Mouse (Mus musculus) heart, adult 2 months (tissue): ENCODE data around the gene Tnfsf18. TPM values are rescaled to one million over a fixed set of nuclear protein-coding genes. Genes with fewer than 3 reads are reported as not detected.

Experiments
- DNase-seq, 2 experiments: peaks; one replicate each; pipeline ENCODE4 v3.0.0; 2021
- H3K27ac ChIP-seq: fragments of 200-600 bp; 2 replicates; pipeline ENCODE4 v1.8.1; 2022
- H3K27me3 ChIP-seq: fragments of 200-500 bp; 2 replicates; pipeline ENCODE4 v1.6.1; 2012; ENCODE audit warnings: mild to moderate bottlenecking, low read length, inconsistent platforms, mixed read lengths; ENCODE audit not compliant: control insufficient read depth, insufficient read depth
- H3K36me3 ChIP-seq: fragments of 200-500 bp; 2 replicates; pipeline ENCODE4 v1.6.1; 2012; ENCODE audit warnings: low read length, inconsistent platforms; ENCODE audit not compliant: control insufficient read depth, insufficient read depth
- H3K4me1 ChIP-seq: fragments of 200-500 bp; 2 replicates; pipeline ENCODE4 v1.6.1; 2011; ENCODE audit warnings: low read length; ENCODE audit not compliant: control insufficient read depth, insufficient read depth
- H3K4me3 ChIP-seq: fragments of 200-600 bp; 2 replicates; pipeline ENCODE4 v1.8.1; 2022
- H3K79me2 ChIP-seq: fragments of 200-500 bp; replicated peaks from 2 replicates; pipeline ENCODE4 v1.6.1; 2012; ENCODE audit warnings: mild to moderate bottlenecking, inconsistent platforms, low read length, moderate library complexity, mixed read lengths; ENCODE audit not compliant: control insufficient read depth, insufficient read depth
- H3K9ac ChIP-seq: fragments of 200-500 bp; 2 replicates; pipeline ENCODE4 v1.6.1; 2012; ENCODE audit warnings: low read depth, mild to moderate bottlenecking, control low read depth, inconsistent platforms, low read length, mixed read lengths
- CTCF ChIP-seq: fragments of 200-600 bp; IDR thresholded peaks from 2 replicates; pipeline ENCODE4 v1.8.1; 2022; ENCODE audit warnings: antibody characterized with exemption, mild to moderate bottlenecking, moderate library complexity
- EP300 ChIP-seq: fragments of 200-500 bp; IDR thresholded peaks from 2 replicates; pipeline ENCODE4 v1.6.1; 2011; ENCODE audit warnings: low read depth, low read length, control low read depth; ENCODE audit not compliant: insufficient read depth
- POLR2A ChIP-seq: fragments of 200-500 bp; IDR thresholded peaks from 2 replicates; pipeline ENCODE4 v1.6.1; 2011; ENCODE audit warnings: mild to moderate bottlenecking, low read depth, low read length, control low read depth; ENCODE audit not compliant: insufficient read depth
- WGBS: fragments of 180-500 bp; shearing (Covaris S2); methylation state at CpG from one replicate; pipeline ENCODE4 v1.1.7; 2018; 5-methylcytosine and 5-hydroxymethylcytosine counted together
- intact Hi-C: fragments of 180-260 bp; cut with DNase I; formaldehyde crosslinking; loops from one replicate; pipeline ENCODE4 v1.15.1; 2025
- polyA plus RNA-seq: library from polyadenylated mRNA; depleted of rRNA; stranded (reverse); fragments of >200 nt; gene quantifications from 2 replicates; pipeline ENCODE4 v1.2.3, GENCODE M21; 2012
- total RNA-seq, 2 experiments: library from RNA; stranded (reverse); gene quantifications; 2 replicates each; pipeline ENCODE4 v1.2.3; 2021

The Tnfsf18 gene
- total and polyA plus RNA-seq, 3 experiments: 0.10 to 0.18 TPM; not detected in 1

GRCm38 (mm10) chr1:161500811-161501146 lies 6.3 kb downstream of the Tnfsf18 start:
- Histone ChIP-seq H3K36me3 (peaks cover 5% of the 10 kb centered on the region; the same call in 1 of the 2 replicates), H3K4me1 (peaks cover 3% of the 10 kb centered on the region), H3K27me3 (no peaks in the 10 kb centered on the region), H3K4me3 (no peak overlapping the region), H3K27ac (no peak overlapping the region), H3K79me2 (no peaks in the 10 kb centered on the region), H3K9ac (no peak overlapping the region)
- TF ChIP-seq POLR2A: no peak
- no peak for TF ChIP-seq CTCF
- TF ChIP-seq EP300: no peak
- no peak for DNase-seq
- WGBS: 80% methylated on average over 4 of the region's 4 CpGs
- intact Hi-C loops: no loop called here

DNA sequence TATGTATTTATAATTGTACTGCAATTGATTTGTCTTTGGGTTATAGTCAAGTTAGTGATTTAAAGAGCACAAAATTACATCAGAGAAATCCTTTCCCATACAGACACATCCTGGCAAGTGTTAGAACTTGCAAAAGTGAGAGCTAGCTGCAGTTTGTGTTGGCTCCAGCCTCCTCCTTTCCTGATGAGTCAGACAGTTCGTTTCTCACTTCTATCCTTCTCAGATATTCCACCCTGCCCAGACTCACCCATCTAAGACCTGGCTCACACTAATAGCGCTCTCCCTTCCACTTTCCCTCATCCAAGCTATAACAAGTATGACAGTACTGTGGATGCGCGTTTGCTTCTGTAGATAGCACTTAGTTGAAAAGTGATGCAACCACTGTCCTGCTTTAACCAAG lies 11.9 kb downstream of the Tnfsf18 start:
- Histone ChIP-seq H3K4me3 (no peak overlapping the region), H3K36me3 (peaks cover 14% of the 10 kb centered on the region), H3K9ac (no peak overlapping the region), H3K27ac (no peak overlapping the region), H3K27me3 (no peaks in the 10 kb centered on the region), H3K79me2 (no peaks in the 10 kb centered on the region), H3K4me1 (peaks cover 7% of the 10 kb centered on the region)
- TF ChIP-seq CTCF: no peak
- no peak for TF ChIP-seq EP300
- no peak for TF ChIP-seq POLR2A
- DNase-seq: no peak
- intact Hi-C loops: loop anchor here (1.0 to 5.0 kb wide), 2 partner anchors 10 to 104 kb away; no protein-coding TSS in a partner anchor
- 72% methylated on average over 4 of the region's 4 CpGs for WGBS

DNA sequence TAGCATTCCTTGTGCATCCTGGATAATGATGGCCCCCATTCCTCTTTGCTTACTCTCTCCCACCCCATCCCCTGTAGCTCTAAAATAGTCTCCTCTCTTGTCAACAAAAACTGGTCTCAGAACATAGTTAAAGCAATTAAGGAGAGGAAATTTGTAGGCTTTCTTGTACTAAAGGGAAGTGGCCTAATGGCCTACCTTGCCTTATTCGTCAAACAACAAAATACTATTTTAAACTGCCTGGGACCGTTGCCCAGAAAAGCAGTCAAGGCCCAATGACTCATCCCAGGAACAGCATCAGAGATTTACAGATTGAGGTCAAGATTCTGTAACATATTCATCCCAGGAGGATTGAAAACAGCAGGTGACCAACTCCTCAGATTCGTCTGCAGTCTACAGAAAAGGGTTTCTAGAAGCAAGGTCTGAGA lies 13.2 kb downstream of the Tnfsf18 start:
- H3K4me1 ChIP-seq: peaks cover 7% of the 10 kb centered on the region
- DNase-seq: peak; percentile 49 to 71
- intact Hi-C loops: loop anchor here (5.0 kb wide), 1 partner anchor 105 kb away; no protein-coding TSS in a partner anchor
- no peaks in the 10 kb centered on the region for H3K79me2 ChIP-seq
- H3K4me3 ChIP-seq: no peak overlapping the region
- 10% methylated on average over 3 of the region's 3 CpGs for WGBS
- no peaks in the 10 kb centered on the region for H3K27me3 ChIP-seq
- H3K27ac ChIP-seq: peak overlapping the region; percentile 84
- H3K36me3 ChIP-seq: peaks cover 14% of the 10 kb centered on the region
- no peak overlapping the region for H3K9ac ChIP-seq
- no peak for TF ChIP-seq EP300
- TF ChIP-seq CTCF: no peak
- no peak for TF ChIP-seq POLR2A

GRCm38 (mm10) chr1:161517355-161517754 lies 22.9 kb downstream of the Tnfsf18 start:
- WGBS: 77% methylated on average over 3 of the region's 3 CpGs

DNA sequence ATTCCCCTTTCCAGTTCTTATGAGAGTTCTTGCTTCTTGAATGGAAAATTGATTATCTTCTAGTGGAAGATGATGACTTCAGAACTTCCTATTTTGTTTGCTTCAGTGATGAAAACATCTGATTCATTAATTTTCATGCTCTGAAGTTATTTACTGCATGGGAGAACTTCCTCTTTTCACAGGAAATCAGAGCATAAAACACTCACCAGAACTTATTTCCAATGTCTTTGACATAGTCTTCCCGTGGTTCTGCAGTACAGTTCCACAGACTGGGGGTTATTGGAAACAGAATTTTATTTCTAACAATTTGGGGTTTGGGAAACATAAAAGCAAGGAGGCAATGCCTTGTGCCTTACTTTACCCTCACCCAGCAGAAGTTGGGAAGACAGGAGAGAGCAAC lies 25.8 kb downstream of the Tnfsf18 start:
- H3K36me3 ChIP-seq: no peaks in the 10 kb centered on the region
- TF ChIP-seq CTCF (no peak), POLR2A (no peak), EP300 (no peak)
- WGBS: 35% methylated on average over 1 of the region's 1 CpGs
- H3K79me2 ChIP-seq: no peaks in the 10 kb centered on the region
- H3K27me3 ChIP-seq: no peaks in the 10 kb centered on the region
- no peak overlapping the region for H3K4me3 ChIP-seq
- intact Hi-C loops: no loop called here
- no peak overlapping the region for H3K9ac ChIP-seq
- DNase-seq: no peak
- no peaks in the 10 kb centered on the region; the same call in 1 of the 2 replicates for H3K4me1 ChIP-seq
- H3K27ac ChIP-seq: no peak overlapping the region

More at GRCm38 (mm10) chr1:161517355-161517754, 22.9 kb downstream of the Tnfsf18 start:
- Histone ChIP-seq H3K9ac (no peak overlapping the region), H3K4me3 (no peak overlapping the region), H3K4me1 (no peaks in the 10 kb centered on the region; the same call in 1 of the 2 replicates), H3K79me2 (no peaks in the 10 kb centered on the region), H3K27me3 (no peaks in the 10 kb centered on the region), H3K36me3 (no peaks in the 10 kb centered on the region), H3K27ac (no peak overlapping the region)
- DNase-seq: no peak
- TF ChIP-seq EP300: no peak
- TF ChIP-seq CTCF: no peak
- TF ChIP-seq POLR2A: no peak
- intact Hi-C loops: no loop called here

DNA sequence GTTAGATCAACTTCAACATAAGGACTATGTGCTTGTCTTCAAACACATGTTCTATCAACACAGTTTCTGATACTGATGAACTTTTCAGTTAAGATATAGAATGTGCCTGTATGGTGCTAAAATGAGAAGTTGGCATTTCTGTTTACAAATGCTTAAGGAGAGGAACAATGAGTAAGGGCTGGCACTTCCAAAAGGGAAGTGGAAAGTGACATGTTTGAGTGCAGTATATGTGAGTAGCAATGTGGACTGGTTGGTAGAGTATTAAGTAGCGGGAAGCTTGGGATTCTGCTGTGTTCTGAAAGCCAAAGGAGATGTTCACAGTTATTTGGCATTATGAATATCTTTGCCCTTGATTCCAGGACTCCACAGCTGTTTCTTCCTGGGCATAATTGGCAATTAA lies 33.7 kb downstream of the Tnfsf18 start:
- Histone ChIP-seq H3K9ac (no peak overlapping the region), H3K27me3 (no peaks in the 10 kb centered on the region), H3K79me2 (no peaks in the 10 kb centered on the region), H3K36me3 (no peaks in the 10 kb centered on the region), H3K4me3 (no peak overlapping the region), H3K27ac (no peak overlapping the region), H3K4me1 (no peaks in the 10 kb centered on the region)
- 74% methylated on average over 1 of the region's 1 CpGs for WGBS
- TF ChIP-seq CTCF (no peak), POLR2A (no peak), EP300 (no peak)
- DNase-seq: no peak
- intact Hi-C loops: no loop called here
